Mouse (Mus musculus): ENCODE results near the gene Evl. TPM values are rescaled to one million over a fixed set of nuclear protein-coding genes. Genes with fewer than 3 reads are reported as not detected.

The Evl gene
- polyA plus RNA-seq, 1 experiment from 2014 or later: 485 TPM

DNA sequence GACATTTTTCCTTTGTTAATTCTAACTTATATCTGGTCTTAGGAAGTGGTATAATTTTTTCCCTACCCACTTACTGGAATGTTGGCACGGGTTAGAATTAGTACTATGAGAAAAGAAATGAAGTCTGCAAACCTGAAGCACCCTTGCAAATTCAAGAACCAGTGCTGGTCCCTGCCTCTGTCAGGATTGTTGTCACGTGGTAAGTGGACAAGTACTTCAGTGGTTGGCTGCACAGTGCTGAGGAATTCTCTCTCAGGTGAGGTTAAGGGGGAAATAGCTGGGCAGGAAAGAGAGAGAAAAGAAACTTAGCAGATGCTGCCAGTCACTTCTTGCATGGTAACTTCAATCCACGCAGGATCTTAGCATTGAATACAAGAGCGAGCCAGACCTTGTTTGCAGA lies 55.7 kb downstream of the Evl start:
- Histone ChIP-seq H3K4me3 (ENCODE audit: inconsistent target) (no peak overlapping the region), H3K27ac (no peak overlapping the region), H3K36me3 (ENCODE audit: inconsistent target) (no peaks in the 10 kb centered on the region), H3K79me2 (ENCODE audit: inconsistent target) (no peaks in the 10 kb centered on the region)
- WGBS (ENCODE audit: missing documents): 36% methylated on average over 4 of the region's 4 CpGs

DNA sequence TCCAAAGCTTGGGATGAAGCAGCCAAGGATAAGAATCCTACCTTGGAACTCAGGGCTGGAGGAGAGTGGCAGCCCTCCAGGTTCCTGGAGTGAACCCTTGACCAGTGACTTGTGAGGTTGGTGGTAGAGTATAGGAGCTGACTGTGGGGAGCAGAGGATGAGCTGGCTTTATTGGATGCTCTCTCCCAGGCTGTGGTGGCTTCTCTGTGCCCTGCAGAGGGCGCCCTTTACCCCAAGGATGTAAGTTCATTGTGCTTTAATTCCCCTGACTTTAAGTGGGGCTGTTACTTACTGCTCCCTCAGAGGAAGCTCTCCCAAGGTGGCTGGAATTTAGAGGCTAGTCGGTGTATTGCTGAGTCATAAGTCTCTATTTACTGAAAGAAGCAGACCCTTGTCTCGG lies 58.6 kb downstream of the Evl start:
- no peak overlapping the region for H3K27ac ChIP-seq
- H3K4me3 ChIP-seq (ENCODE audit: inconsistent target): no peak overlapping the region
- no peaks in the 10 kb centered on the region for H3K79me2 ChIP-seq (ENCODE audit: inconsistent target)
- H3K36me3 ChIP-seq (ENCODE audit: inconsistent target): no peaks in the 10 kb centered on the region
- 4% methylated on average over 3 of the region's 3 CpGs for WGBS (ENCODE audit: missing documents)

DNA sequence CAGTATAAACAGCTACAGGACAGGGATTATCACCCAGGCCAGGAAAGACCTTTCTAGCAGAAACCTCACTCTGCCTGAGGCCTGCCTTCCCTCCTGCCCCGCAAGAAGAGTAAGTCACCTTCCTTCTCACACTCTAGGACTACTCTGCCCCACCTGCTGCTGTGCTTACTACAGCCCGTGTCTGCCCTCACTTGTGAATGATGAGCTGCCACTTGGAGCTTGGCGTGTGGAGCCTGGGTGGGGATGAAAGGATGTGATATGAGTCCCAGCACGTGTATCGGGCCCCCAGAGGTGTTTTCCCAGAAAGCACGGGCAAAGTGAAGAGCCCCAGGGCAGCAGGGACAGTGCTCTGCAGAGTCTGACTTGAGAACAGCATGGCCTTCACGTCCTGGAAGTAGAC lies 63.0 kb downstream of the Evl start:
- Histone ChIP-seq H3K36me3 (ENCODE audit: inconsistent target) (no peaks in the 10 kb centered on the region), H3K27ac (no peak overlapping the region), H3K79me2 (ENCODE audit: inconsistent target) (no peaks in the 10 kb centered on the region), H3K4me3 (ENCODE audit: inconsistent target) (no peak overlapping the region)
- 92% methylated on average over 7 of the region's 7 CpGs for WGBS (ENCODE audit: missing documents)

DNA sequence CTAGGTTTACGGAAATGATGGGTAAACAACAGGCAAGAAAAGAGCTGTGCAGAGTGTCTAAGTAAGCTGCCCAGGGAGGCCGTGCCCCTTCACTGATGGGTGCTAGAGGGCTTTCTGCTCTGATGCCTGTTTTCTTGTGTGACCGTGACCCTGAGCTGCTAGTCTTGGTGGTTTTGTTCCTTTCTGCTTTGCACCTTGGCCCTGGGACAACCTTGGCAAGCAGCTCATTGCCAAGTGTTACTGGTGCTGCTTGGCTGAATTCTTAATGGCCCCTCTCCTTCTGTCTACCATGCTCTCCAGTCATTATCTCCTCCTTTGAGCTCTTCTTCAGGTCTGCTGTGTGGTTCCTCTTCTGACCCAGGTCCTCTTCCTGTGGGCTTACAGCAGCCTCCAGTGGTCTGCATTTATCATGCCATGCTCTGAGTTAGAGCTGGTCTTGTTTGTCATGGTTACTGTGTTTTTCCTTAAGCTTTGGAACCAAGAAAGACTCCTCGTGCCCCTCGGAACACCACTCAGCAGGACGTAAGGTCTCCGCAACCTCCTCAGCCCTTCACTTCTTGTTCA lies 65.4 kb downstream of the Evl start:
- 85% methylated on average over 7 of the region's 7 CpGs for WGBS (ENCODE audit: missing documents)
- H3K79me2 ChIP-seq (ENCODE audit: inconsistent target): no peaks in the 10 kb centered on the region
- no peaks in the 10 kb centered on the region for H3K36me3 ChIP-seq (ENCODE audit: inconsistent target)
- H3K4me3 ChIP-seq (ENCODE audit: inconsistent target): no peak overlapping the region
- H3K27ac ChIP-seq: no peak overlapping the region

DNA sequence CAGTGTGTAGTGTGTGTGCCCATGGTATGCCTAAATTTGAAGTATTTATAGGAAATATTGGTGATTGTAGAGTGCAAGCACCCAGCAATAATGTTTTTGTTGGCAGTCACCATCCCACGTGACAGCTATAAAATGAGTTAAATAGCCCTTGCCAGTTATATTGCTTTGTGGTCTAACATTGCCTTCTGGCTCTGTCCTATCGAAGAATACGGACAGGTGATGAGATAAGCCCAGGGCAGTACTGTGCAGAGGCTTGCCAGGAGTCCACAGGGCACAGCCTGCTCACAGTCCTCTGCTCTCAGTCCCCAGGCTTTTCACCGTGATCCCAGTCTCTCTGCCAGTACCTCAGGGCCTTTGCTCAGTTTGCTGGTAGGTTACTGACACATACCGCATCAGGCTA lies 67.9 kb downstream of the Evl start:
- Histone ChIP-seq H3K79me2 (ENCODE audit: inconsistent target) (no peaks in the 10 kb centered on the region), H3K36me3 (ENCODE audit: inconsistent target) (no peaks in the 10 kb centered on the region), H3K27ac (no peak overlapping the region), H3K4me3 (ENCODE audit: inconsistent target) (no peak overlapping the region)
- WGBS (ENCODE audit: missing documents): 63% methylated on average over 5 of the region's 5 CpGs

DNA sequence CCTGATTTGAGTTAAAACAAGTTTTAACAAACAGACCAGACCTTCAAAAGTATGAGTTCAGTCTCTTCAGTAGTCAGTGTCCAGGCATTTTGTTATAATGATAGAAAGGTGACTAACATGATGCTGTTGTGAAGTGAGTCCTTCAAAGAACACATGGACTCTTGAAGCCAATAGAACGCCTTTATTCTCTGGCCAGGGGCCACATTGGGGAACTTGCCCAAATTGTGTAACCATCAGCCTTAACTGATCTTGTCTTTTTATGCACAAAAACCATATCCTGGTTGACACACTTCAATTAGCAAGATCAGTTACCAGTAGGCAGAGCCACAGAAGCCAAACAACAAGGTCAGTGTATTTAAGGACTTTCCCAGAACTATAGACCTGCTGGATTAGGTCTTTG lies 75.0 kb downstream of the Evl start:
- no peak overlapping the region for H3K4me3 ChIP-seq (ENCODE audit: inconsistent target)
- no peak overlapping the region for H3K27ac ChIP-seq
- WGBS (ENCODE audit: missing documents): 14% methylated on average over 1 of the region's 1 CpGs
- no peaks in the 10 kb centered on the region for H3K36me3 ChIP-seq (ENCODE audit: inconsistent target)
- no peaks in the 10 kb centered on the region; the same call in 1 of the 2 replicates for H3K79me2 ChIP-seq (ENCODE audit: inconsistent target)

DNA sequence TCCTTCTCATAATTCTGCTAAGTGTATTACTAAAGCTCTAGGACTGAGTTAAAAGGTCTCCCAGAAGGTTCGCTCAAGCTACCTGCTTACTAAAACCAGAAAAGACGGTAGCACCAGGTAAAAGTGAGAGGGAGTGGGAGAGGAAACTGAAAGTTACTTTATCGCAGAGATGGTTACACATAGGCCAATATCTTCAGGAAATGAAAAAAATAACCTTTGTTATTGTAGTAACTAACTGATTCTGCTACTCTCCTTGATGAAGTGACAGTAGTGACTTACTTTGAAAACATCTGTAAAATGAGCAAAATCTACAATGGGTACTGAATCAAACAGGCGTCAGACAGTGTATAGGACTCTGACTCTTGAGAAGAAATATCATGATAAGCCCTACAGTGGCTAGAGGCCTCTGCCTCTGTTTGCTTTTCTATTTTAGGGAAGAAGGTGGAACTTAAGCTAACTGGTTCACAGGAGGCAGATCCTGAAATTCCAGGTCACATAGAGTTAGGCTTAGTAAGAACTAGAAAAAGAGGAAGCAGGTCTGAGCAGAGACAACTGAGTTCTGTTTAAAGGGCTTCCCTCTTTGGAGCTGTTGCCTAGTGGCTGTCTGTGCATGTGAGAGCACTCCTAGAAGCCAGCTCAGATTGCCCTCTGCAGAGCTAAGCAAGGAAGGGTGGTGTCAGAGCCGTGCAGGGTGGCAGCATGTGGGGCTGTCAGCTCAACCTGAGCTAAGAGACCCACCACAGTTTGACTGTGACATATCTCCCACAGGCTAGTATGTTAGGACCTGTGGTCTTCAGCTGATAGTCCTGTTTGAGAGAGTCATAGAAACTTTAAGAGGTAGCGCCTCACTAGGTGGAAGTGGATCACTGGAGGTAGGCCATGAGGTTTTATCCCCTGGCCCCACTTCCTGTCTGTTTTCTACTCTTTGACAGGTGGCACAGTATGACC lies 76.5 kb downstream of the Evl start:
- H3K79me2 ChIP-seq (ENCODE audit: inconsistent target): peaks cover 8% of the 10 kb centered on the region
- WGBS (ENCODE audit: missing documents): 33% methylated on average over 6 of the region's 6 CpGs
- H3K27ac ChIP-seq: peak overlapping the region; percentile 46
- H3K4me3 ChIP-seq (ENCODE audit: inconsistent target): no peak overlapping the region
- no peaks in the 10 kb centered on the region for H3K36me3 ChIP-seq (ENCODE audit: inconsistent target)

DNA sequence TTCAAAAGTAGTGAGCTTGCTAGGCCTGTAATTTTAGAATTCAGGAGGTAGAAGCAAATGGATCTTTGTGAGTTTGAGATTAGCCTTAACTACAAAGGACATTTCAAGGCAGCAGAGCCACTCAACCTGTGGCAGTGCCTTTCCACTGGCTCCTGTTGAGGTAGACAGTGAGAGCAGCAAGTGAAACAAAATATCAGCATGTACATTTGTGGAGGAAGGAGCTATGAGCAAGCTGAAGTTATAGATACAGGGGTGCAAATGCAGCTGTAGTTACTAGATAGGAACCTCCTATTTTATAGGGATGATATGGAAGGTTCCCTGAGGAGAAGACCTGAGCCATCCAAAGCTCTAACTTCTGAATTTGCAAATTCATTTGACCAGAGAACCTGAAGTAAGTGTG lies 78.0 kb downstream of the Evl start:
- Histone ChIP-seq H3K27ac (no peak overlapping the region), H3K79me2 (ENCODE audit: inconsistent target) (peaks cover 22% of the 10 kb centered on the region), H3K4me3 (ENCODE audit: inconsistent target) (no peak overlapping the region), H3K36me3 (ENCODE audit: inconsistent target) (no peaks in the 10 kb centered on the region)

DNA sequence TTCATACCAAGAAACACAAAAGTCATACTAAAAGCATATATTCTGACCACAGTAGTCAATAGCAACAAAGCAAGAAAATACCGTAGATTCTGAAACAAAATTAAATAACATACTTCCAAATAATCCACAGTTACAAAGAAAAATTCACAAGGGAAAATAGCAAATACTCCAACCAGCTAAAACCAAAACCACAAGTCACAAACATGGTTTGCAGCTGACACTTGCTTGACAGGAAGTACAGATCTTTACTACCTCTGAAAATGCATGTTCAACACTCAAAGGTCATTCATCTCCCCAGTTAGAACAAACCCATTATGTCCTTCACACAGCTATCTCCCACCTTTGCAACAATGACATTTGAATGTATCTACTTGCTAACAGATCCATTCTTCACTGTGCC lies 79.5 kb downstream of the Evl start:
- 57% methylated on average over 1 of the region's 1 CpGs for WGBS (ENCODE audit: missing documents)

DNA sequence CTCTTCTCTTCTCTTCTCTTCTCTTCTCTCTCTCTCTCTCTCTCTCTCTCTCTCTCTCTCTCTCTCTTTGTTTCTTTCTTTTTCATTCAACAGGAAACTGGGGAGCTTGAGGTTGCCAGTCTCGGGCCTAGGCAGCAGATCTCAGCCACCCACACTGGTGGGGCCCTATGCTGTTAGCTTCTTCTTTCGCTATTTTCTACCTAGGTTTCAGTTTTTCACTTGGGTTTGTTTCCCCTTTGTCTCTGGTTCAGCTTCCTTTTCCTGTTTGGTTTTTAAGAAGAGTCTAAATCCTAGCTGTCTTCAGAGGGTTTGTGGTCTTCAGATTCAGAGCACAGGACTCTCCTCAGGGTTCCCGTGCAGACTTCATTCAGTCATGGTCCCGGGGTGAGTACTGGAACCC lies 81.0 kb downstream of the Evl start:
- Histone ChIP-seq H3K36me3 (ENCODE audit: inconsistent target) (no peaks in the 10 kb centered on the region), H3K27ac (peak overlapping the region; percentile 95)
- WGBS (ENCODE audit: missing documents): 3% methylated on average over 4 of the region's 4 CpGs

More for the DNA sequence above, 79.5 kb downstream of the Evl start:
- Histone ChIP-seq H3K36me3 (ENCODE audit: inconsistent target) (no peaks in the 10 kb centered on the region), H3K27ac (peak overlapping the region; percentile 95; the same call in 1 of the 2 replicates), H3K79me2 (ENCODE audit: inconsistent target) (peaks cover 37% of the 10 kb centered on the region), H3K4me3 (ENCODE audit: inconsistent target) (no peak overlapping the region)

DNA sequence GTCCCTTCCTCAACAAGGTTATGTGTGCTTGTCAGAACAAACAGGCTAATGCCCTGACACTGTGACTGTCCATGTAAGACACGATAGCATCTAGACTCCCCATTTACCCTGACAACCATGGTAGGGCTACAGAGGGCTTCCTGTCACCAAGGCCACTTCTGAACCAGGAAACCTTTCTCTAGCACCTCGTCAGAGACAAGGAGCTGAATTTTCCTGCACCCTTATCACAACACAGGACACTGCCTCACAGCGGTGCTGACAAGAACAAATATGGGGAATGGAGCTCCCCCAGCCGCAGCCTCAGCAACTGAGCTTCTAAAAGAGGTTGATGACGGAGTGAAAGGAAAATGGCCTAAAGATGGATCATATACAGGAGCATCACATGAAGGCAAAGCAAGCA lies 82.9 kb downstream of the Evl start:
- peak overlapping the region; percentile 47 for H3K4me3 ChIP-seq (ENCODE audit: inconsistent target)
- H3K36me3 ChIP-seq (ENCODE audit: inconsistent target): no peaks in the 10 kb centered on the region; the same call in 1 of the 2 replicates
- peak overlapping the region; percentile 95 for H3K27ac ChIP-seq
- WGBS (ENCODE audit: missing documents): 78% methylated on average over 4 of the region's 5 CpGs
- H3K79me2 ChIP-seq (ENCODE audit: inconsistent target): peaks cover 71% of the 10 kb centered on the region

More for the DNA sequence above, 81.0 kb downstream of the Evl start:
- H3K79me2 ChIP-seq (ENCODE audit: inconsistent target): peaks cover 52% of the 10 kb centered on the region
- H3K4me3 ChIP-seq (ENCODE audit: inconsistent target): peak overlapping the region; percentile 47

DNA sequence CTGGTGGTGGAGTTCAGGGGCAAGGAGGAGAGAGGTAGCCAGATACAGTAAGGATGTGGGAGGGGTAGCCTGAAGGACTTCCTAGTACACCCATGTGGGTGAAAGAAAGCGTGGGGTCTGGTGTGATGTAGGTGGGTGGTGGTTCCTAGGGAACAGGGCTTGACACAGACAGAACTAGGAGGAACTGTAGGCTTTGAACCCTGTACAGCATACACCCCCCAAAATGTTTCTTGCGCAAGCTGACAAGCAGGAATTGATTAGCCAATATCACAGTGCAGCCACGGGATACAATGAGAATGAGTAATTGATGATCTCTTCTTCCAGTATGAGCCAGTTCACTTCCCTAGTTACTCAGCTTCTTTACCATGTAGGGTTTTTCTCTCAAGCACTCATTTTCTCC lies 84.6 kb downstream of the Evl start:
- 40% methylated on average over 3 of the region's 3 CpGs for WGBS (ENCODE audit: missing documents)
- H3K27ac ChIP-seq: peak overlapping the region; percentile 95

DNA sequence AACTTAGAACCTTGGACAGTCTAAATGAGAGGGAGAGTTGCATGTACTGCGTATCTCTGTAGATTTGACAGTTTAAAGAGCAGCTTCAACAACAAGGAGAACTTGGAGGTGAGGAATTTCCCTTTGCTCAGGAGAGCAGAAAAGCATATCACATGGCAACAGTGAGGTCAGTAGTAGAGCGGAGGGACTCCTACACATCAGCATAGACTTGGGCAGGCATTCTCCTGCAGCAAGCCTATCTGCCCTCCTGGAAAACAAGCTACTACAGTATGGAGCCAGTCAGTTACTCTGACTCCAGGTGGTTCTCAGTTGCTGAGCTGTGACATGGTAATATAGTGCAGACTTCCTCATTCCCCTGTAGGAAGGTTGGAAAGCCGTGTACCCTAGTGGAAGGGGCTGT lies 87.5 kb downstream of the Evl start:
- Histone ChIP-seq H3K36me3 (ENCODE audit: inconsistent target) (peaks cover 33% of the 10 kb centered on the region; the same call in 1 of the 2 replicates), H3K27ac (no peak overlapping the region), H3K79me2 (ENCODE audit: inconsistent target) (peaks cover 100% of the 10 kb centered on the region), H3K4me3 (ENCODE audit: inconsistent target) (no peak overlapping the region)
- WGBS (ENCODE audit: missing documents): 69% methylated on average over 3 of the region's 3 CpGs

More for the DNA sequence above, 84.6 kb downstream of the Evl start:
- peaks cover 9% of the 10 kb centered on the region; the same call in 1 of the 2 replicates for H3K36me3 ChIP-seq (ENCODE audit: inconsistent target)
- no peak overlapping the region for H3K4me3 ChIP-seq (ENCODE audit: inconsistent target)
- peaks cover 88% of the 10 kb centered on the region for H3K79me2 ChIP-seq (ENCODE audit: inconsistent target)

DNA sequence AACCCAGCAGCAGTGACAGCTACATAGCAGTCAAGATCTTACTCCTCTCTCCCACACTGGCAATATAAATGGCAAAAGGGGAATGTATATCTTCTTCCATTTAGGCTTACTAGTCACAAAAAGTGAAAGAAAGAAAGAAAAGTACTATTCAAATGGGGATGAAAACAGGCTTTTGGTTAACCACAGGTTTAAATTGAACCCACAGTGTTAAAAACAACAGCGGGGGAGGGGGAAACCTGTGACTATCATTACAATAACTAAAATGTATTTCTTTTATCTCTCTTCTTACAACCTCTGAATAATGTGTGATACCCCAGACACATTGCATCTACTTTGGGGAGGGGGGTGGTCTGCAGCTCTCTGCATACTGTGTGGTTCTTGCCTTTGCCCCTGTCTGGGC lies 91.7 kb downstream of the Evl start:
- WGBS (ENCODE audit: missing documents): 25% methylated on average over 1 of the region's 1 CpGs
- H3K27ac ChIP-seq: no peak overlapping the region
- peaks cover 74% of the 10 kb centered on the region for H3K36me3 ChIP-seq (ENCODE audit: inconsistent target)
- H3K4me3 ChIP-seq (ENCODE audit: inconsistent target): no peak overlapping the region
- peaks cover 76% of the 10 kb centered on the region for H3K79me2 ChIP-seq (ENCODE audit: inconsistent target)

DNA sequence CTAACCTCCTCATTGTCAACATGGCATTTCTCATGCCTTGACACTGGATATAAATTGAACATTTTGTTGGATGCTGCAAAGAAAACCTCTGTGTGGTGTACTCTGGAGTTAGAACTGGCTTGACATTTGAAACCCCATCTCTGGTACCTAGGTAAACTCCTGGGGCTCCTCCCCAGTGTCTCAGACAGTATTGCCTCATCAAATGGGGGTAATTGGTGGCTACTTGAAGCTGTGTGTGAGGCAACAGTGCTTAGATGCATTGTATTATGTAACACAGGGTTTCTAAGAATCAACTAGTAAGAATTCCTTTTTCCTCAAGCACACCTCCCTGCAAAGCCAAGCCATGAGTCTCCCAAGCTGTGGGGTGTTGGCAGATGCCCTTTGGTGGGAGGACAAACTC lies 93.3 kb downstream of the Evl start:
- H3K36me3 ChIP-seq (ENCODE audit: inconsistent target): peaks cover 89% of the 10 kb centered on the region
- no peak overlapping the region for H3K4me3 ChIP-seq (ENCODE audit: inconsistent target)
- peaks cover 76% of the 10 kb centered on the region for H3K79me2 ChIP-seq (ENCODE audit: inconsistent target)
- no peak overlapping the region for H3K27ac ChIP-seq

Data from macrophage (primary cell).